Mouse (Mus musculus): ENCODE results near the gene Vamp2.

Gene Vamp2

GRCm38 (mm10) chr11:69088103-69088855 is at the start of gene Vamp2:
Gene Vamp2, plus strand, starts transcription at chr11:69088490.
- DNase-seq (ENCODE audit: low spot score): no peak

GRCm38 (mm10) chr11:69045531-69046394 is 42.5 kb upstream of the Vamp2 start, which contains the start of gene Aurkb:
Gene Aurkb, plus strand, starts transcription at chr11:69045647.
- DNase-seq (ENCODE audit: low spot score): no peak

- DNase-seq (ENCODE audit: low spot score): no peak
Measured at GRCm38 (mm10) chr11:69046395-69046774, 41.9 kb upstream of the Vamp2 start.

GRCm38 (mm10) chr11:69047592-69047991 is 40.7 kb upstream of the Vamp2 start:
- DNase-seq (ENCODE audit: low spot score): no peak

GRCm38 (mm10) chr11:69048151-69048550 is 40.1 kb upstream of the Vamp2 start:
- no peak for DNase-seq (ENCODE audit: low spot score)

GRCm38 (mm10) chr11:69050748-69051147 is 37.5 kb upstream of the Vamp2 start:
- DNase-seq (ENCODE audit: low spot score): no peak

- DNase-seq (ENCODE audit: low spot score): no peak
Measured at GRCm38 (mm10) chr11:69051771-69052170, 36.5 kb upstream of the Vamp2 start.

GRCm38 (mm10) chr11:69052824-69053421 is 35.4 kb upstream of the Vamp2 start:
- no peak for DNase-seq (ENCODE audit: low spot score)

- DNase-seq (ENCODE audit: low spot score): no peak
Measured at GRCm38 (mm10) chr11:69053848-69054247, 34.4 kb upstream of the Vamp2 start.

- DNase-seq (ENCODE audit: low spot score): no peak
Measured at GRCm38 (mm10) chr11:69058265-69058664, 30.0 kb upstream of the Vamp2 start.

- no peak for DNase-seq (ENCODE audit: low spot score)
Measured at GRCm38 (mm10) chr11:69058729-69059356, 29.4 kb upstream of the Vamp2 start.

GRCm38 (mm10) chr11:69059357-69059974 is 28.8 kb upstream of the Vamp2 start, which contains the start of gene Borcs6:
Gene Borcs6, plus strand, starts transcription at chr11:69059717.
- DNase-seq (ENCODE audit: low spot score): peak; percentile 91

- DNase-seq (ENCODE audit: low spot score): no peak
Measured at GRCm38 (mm10) chr11:69059975-69060411, 28.3 kb upstream of the Vamp2 start.

- no peak for DNase-seq (ENCODE audit: low spot score)
Measured at GRCm38 (mm10) chr11:69060448-69061254, 27.6 kb upstream of the Vamp2 start.

- no peak for DNase-seq (ENCODE audit: low spot score)
Measured at GRCm38 (mm10) chr11:69061255-69061912, 26.9 kb upstream of the Vamp2 start.

- peak; percentile 87 for DNase-seq (ENCODE audit: low spot score)
Measured at GRCm38 (mm10) chr11:69062194-69062760, 26.0 kb upstream of the Vamp2 start.

- DNase-seq (ENCODE audit: low spot score): peak; percentile 99
Measured at GRCm38 (mm10) chr11:69062761-69063224, 25.5 kb upstream of the Vamp2 start.

- no peak for DNase-seq (ENCODE audit: low spot score)
Measured at GRCm38 (mm10) chr11:69063413-69064201, 24.7 kb upstream of the Vamp2 start.

All from layer of hippocampus, adult 9-10 months (tissue).